Mouse (Mus musculus) hindbrain, embryonic 16.5 days (tissue): ENCODE measurements around the gene B4galt2. TPM values are rescaled to one million over a fixed set of nuclear protein-coding genes. Genes with fewer than 3 reads are reported as not detected.
A peak's percentile ranks its signal among the peaks of the same experiment; 100 is the strongest.

ENCODE experiments used
- ATAC-seq: fragments of 200-750 bp; cut with Nextera tagmentation; 2 replicates; pipeline ENCODE4 v1.8.0; 2017; ENCODE audit warnings: moderate TSS enrichment, moderate library complexity
- H3K27ac ChIP-seq: fragments of 300-500 bp; sonication (generic); 2 replicates; pipeline ENCODE4 v1.5.1; 2014; ENCODE audit warnings: low read depth, mild to moderate bottlenecking, control low read depth, low read length, moderate library complexity
- H3K27me3 ChIP-seq: fragments of 300-500 bp; sonication (generic); replicated peaks from 2 replicates; pipeline ENCODE4 v1.6.1; 2014; ENCODE audit warnings: low read length; ENCODE audit not compliant: control insufficient read depth, insufficient read depth
- H3K36me3 ChIP-seq: fragments of 300-500 bp; sonication (generic); 2 replicates; pipeline ENCODE4 v1.6.1; 2014; ENCODE audit warnings: mild to moderate bottlenecking, low read length, moderate library complexity, mixed read lengths; ENCODE audit not compliant: control insufficient read depth, insufficient read depth
- H3K4me1 ChIP-seq: fragments of 300-500 bp; sonication (generic); 2 replicates; pipeline ENCODE4 v1.6.1; 2014; ENCODE audit warnings: low read depth, low read length; ENCODE audit not compliant: control insufficient read depth, insufficient read depth
- H3K4me2 ChIP-seq: fragments of 300-500 bp; sonication (generic); 2 replicates; pipeline ENCODE4 v1.6.1; 2014; ENCODE audit warnings: mild to moderate bottlenecking, low read length, control low read depth, moderate library complexity
- H3K4me3 ChIP-seq: fragments of 300-500 bp; sonication (generic); 2 replicates; pipeline ENCODE4 v1.5.1; 2014; ENCODE audit warnings: mild to moderate bottlenecking, low read length, control low read depth, moderate library complexity
- H3K9ac ChIP-seq: fragments of 300-500 bp; sonication (generic); 2 replicates; pipeline ENCODE4 v1.6.1; 2014; ENCODE audit warnings: low read depth, mild to moderate bottlenecking, control low read depth, low read length, moderate library complexity
- H3K9me3 ChIP-seq: fragments of 300-500 bp; sonication (generic); 2 replicates; pipeline ENCODE4 v1.6.1; 2014; ENCODE audit warnings: mild to moderate bottlenecking, low read length, moderate library complexity; ENCODE audit not compliant: control insufficient read depth
- WGBS: fragments of 180-500 bp; shearing (Covaris S2); extraction: QIAGEN DNeasy Blood & Tissue Kit; methylation state at CpG from one replicate; pipeline ENCODE4 v1.1.7; 2014; 5-methylcytosine and 5-hydroxymethylcytosine counted together
- polyA plus RNA-seq: library from polyadenylated mRNA; unstranded; fragments of >200 nt; fragmentation: Nextera tagmentation; extraction: Ambion mirVana; gene quantifications from 2 replicates; pipeline ENCODE4 v1.2.1, GENCODE M21; 2015

Gene B4galt2
- polyA plus RNA-seq, 1 experiment from 2014 or later, result 64.4 TPM

DNA sequence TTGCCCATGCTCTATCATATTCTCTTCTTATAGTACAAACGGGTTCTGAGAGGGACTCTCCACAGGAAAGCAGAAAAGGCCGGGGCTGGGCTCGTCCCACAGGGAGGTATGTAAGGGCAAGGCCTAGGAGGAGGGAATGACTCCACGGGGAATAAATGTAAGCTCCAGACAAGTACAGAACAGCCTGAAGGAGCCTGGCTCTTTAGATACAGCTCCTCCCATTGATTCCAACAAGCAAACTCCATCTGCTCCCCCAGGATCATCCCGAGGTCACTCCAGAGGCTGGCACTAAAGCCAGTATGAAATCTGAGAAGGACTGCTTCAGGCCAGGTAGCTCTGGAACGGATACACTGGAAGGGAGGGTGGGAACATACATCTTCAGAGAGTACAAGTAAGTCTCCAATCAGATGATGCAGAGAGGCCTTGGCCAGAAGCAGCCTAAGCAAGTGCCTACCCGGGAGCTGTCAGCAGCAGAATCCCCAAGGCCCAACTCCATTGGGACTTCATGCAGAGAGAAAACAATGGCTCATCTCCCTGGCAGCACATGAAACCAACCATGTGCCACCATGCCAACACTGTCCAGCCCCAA, 29.5 kb upstream of the B4galt2 start:
- ATAC-seq, result no peak
- Histone ChIP-seq H3K27ac (no peak overlapping the region), H3K27me3 (no peaks in the 10 kb centered on the region), H3K36me3 (peaks cover 6% of the 10 kb centered on the region; the same call in 1 of the 2 replicates), H3K4me2 (peak overlapping the region; percentile 83), H3K4me3 (peak overlapping the region; percentile 59), H3K4me1 (peaks cover 59% of the 10 kb centered on the region), H3K9ac (peak overlapping the region; percentile 15; the same call in 1 of the 2 replicates), H3K9me3 (no peaks in the 10 kb centered on the region)
- 57% methylated on average over 7 of the region's 7 CpGs for WGBS

- H3K27me3 ChIP-seq, result no peaks in the 10 kb centered on the region
- peak overlapping the region; percentile 15; the same call in 1 of the 2 replicates for H3K9ac ChIP-seq
- H3K4me1 ChIP-seq, result peaks cover 62% of the 10 kb centered on the region
- peak overlapping the region; percentile 83; the same call in 1 of the 2 replicates for H3K4me2 ChIP-seq
- WGBS, result 84% methylated on average over 13 of the region's 13 CpGs
- no peak overlapping the region for H3K4me3 ChIP-seq
- H3K9me3 ChIP-seq, result no peaks in the 10 kb centered on the region
- no peak for ATAC-seq
- peaks cover 6% of the 10 kb centered on the region; the same call in 1 of the 2 replicates for H3K36me3 ChIP-seq
- H3K27ac ChIP-seq, result no peak overlapping the region
Measured at GRCm38 (mm10) chr4:117912131-117912561, 28.9 kb upstream of the B4galt2 start.

DNA sequence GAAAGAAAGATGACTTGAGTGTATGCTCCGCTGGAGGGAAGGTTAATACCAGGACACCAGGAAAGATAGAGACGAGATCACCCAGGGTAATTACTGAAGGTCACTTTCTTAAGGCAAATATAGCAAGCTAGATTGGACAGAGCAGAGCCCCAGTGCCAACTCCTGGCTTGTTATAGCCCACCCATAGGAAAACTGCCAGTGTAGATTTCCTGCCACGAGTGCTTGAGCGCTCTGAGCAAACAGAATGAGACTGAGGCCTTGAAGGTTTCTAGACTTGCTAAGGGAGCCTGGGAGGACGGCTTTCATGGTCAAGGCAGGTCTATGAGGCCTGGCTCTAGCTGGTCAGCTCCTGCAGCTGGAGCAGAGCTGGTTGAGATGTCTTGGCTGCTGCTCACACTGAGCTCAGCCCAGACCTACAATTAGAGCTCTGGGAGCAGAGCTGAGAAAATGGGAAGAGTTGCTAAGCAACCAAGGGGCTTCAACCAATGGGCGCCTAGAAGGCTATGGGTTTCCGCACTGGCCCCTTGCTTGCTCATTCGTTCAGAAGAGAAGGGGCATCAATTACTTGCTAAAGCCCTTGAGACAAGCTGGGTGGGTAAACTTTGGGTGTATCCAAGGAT, 25.7 kb upstream of the B4galt2 start:
- 34% methylated on average over 8 of the region's 8 CpGs for WGBS
- peaks cover 15% of the 10 kb centered on the region for H3K36me3 ChIP-seq
- no peaks in the 10 kb centered on the region for H3K27me3 ChIP-seq
- ATAC-seq, result peak; percentile 88
- H3K4me3 ChIP-seq, result peak overlapping the region; percentile 12; the same call in 1 of the 2 replicates
- peak overlapping the region; percentile 2; the same call in 1 of the 2 replicates for H3K9ac ChIP-seq
- H3K4me1 ChIP-seq, result peaks cover 53% of the 10 kb centered on the region
- no peaks in the 10 kb centered on the region for H3K9me3 ChIP-seq
- H3K4me2 ChIP-seq, result peak overlapping the region; percentile 35
- peak overlapping the region; percentile 44 for H3K27ac ChIP-seq

DNA sequence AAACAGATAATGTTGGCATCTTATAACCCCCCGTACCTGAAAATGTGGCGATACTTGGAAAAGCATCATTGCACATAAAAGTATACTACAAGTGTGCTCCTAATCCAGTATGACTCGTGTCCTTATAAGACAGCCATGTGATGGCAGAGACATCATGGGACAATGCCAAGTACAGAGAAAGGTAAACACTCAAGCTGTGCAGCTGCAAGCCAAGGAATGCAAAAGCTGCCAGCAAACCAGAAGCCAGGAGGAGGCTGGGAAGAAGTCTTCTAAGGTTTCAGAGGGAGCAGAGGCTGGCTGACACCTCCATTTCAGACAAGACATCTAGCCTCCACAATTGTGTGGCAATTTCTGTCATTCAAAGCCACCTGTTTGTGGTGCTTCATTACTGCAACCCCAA, 22.9 kb upstream of the B4galt2 start:
- no peaks in the 10 kb centered on the region for H3K9me3 ChIP-seq
- peaks cover 30% of the 10 kb centered on the region for H3K4me1 ChIP-seq
- no peaks in the 10 kb centered on the region for H3K27me3 ChIP-seq
- no peak overlapping the region for H3K27ac ChIP-seq
- WGBS, result 88% methylated on average over 3 of the region's 3 CpGs
- no peak overlapping the region for H3K4me3 ChIP-seq
- ATAC-seq, result no peak
- no peak overlapping the region for H3K9ac ChIP-seq
- no peak overlapping the region for H3K4me2 ChIP-seq
- H3K36me3 ChIP-seq, result peaks cover 34% of the 10 kb centered on the region

- no peak overlapping the region for H3K4me3 ChIP-seq
- H3K27me3 ChIP-seq, result no peaks in the 10 kb centered on the region
- no peak overlapping the region for H3K27ac ChIP-seq
- no peak overlapping the region for H3K9ac ChIP-seq
- H3K4me1 ChIP-seq, result peaks cover 23% of the 10 kb centered on the region
- peaks cover 48% of the 10 kb centered on the region for H3K36me3 ChIP-seq
- ATAC-seq, result no peak
- 87% methylated on average over 8 of the region's 8 CpGs for WGBS
- no peaks in the 10 kb centered on the region for H3K9me3 ChIP-seq
- no peak overlapping the region for H3K4me2 ChIP-seq
Measured at GRCm38 (mm10) chr4:117904761-117905160, 21.5 kb upstream of the B4galt2 start.

DNA sequence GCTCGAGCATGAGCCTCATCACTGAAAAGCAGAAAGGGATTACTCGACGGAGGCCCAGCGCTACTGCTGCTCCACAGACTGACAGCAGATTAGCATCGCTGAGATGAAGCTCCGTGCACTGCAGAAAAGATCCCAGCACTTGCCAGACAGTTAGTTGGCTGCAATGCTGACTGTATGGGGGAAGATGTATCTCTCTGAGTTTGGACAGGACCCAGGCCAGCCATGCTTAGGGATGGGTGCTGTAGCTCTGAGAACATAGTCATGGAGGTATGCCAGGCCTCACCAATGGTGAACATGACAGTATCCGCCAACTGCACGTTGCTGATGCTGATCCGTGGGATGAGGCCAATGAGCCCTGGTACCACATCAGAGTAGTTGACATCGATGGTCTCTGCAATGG, 20.8 kb upstream of the B4galt2 start:
- Histone ChIP-seq H3K4me1 (peaks cover 16% of the 10 kb centered on the region), H3K36me3 (peaks cover 48% of the 10 kb centered on the region), H3K27ac (no peak overlapping the region), H3K4me2 (no peak overlapping the region), H3K9ac (no peak overlapping the region), H3K27me3 (no peaks in the 10 kb centered on the region), H3K4me3 (no peak overlapping the region), H3K9me3 (no peaks in the 10 kb centered on the region)
- 92% methylated on average over 10 of the region's 10 CpGs for WGBS
- ATAC-seq, result no peak

- ATAC-seq, result no peak
- Histone ChIP-seq H3K9me3 (no peaks in the 10 kb centered on the region), H3K4me1 (no peaks in the 10 kb centered on the region), H3K27ac (no peak overlapping the region), H3K36me3 (peaks cover 51% of the 10 kb centered on the region), H3K27me3 (no peaks in the 10 kb centered on the region), H3K9ac (no peak overlapping the region), H3K4me2 (no peak overlapping the region), H3K4me3 (no peak overlapping the region)
- WGBS, result 93% methylated on average over 3 of the region's 3 CpGs
Measured at GRCm38 (mm10) chr4:117898111-117898510, 14.8 kb upstream of the B4galt2 start.

DNA sequence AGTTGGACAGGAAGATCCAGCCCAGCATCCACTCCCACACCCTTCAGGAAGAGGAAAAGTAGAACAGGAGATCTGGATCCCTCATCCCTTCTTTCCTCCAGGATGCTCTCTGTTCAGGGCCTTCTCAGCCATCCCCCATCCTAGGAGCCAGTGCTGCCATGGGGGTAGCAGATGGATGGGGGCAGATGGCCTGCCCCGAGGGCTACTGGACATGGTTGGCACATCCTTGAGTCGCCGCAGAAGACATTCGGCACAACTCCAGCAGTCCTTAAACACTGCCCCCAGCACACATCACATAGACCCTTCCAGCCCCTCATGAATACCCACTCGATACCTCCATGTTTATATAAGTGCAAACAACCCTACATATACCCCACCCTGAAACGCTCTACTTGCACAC, 12.7 kb upstream of the B4galt2 start:
- no peak for ATAC-seq
- Histone ChIP-seq H3K4me1 (peaks cover 7% of the 10 kb centered on the region), H3K27me3 (no peaks in the 10 kb centered on the region), H3K4me3 (no peak overlapping the region), H3K9me3 (no peaks in the 10 kb centered on the region), H3K4me2 (no peak overlapping the region), H3K27ac (no peak overlapping the region), H3K36me3 (peaks cover 31% of the 10 kb centered on the region), H3K9ac (no peak overlapping the region)
- 94% methylated on average over 6 of the region's 6 CpGs for WGBS

GRCm38 (mm10) chr4:117895339-117895738, 12.1 kb upstream of the B4galt2 start:
- Histone ChIP-seq H3K4me1 (peaks cover 11% of the 10 kb centered on the region), H3K36me3 (peaks cover 25% of the 10 kb centered on the region), H3K9me3 (no peaks in the 10 kb centered on the region), H3K4me2 (no peak overlapping the region), H3K27ac (no peak overlapping the region), H3K27me3 (no peaks in the 10 kb centered on the region), H3K4me3 (no peak overlapping the region), H3K9ac (no peak overlapping the region)
- WGBS, result 83% methylated on average over 7 of the region's 7 CpGs
- ATAC-seq, result no peak
